15 mouse cellular contexts compared by ENCODE assay signal in the genomic region with DNA sequence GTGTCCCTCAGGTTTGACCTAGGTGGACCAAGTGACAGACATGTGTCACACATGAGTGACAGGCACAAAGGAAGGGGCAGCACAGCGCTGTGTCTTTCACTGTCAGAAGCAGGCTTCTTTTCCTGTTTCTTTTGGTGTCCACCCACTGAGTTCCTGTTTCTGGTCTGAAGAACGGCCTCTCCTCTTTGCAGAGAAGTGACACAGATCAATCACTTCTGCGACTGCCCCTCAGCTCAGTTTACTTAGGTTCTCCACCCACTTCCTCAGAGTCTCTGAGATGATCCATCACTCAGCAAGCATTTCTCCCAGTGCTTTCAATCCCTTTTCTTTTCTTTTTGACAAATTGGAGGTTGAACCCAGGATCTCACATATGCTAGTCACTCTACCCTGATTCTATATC. TPM values are rescaled to one million over a fixed set of nuclear protein-coding genes. Genes with fewer than 3 reads are reported as not detected.
DNase-seq lines count a peak whose midpoint lies in the region; ATAC-seq lines count a peak whose summit lies in the region.
"Had no signal": no experiment of that assay in that cellular context is flagged by ENCODE, and none has a peak within 500 bp of the region (broad histone marks: within the 10 kb centered on the region; RNA-seq: fewer than 3 reads in every experiment).

No protein-coding gene starts in this region.

- DNase-seq in liver: no peak
- DNase-seq in lung, postnatal 14 days: peak; percentile 32
- DNase-seq in right cerebral cortex, postnatal 14 days: no peak
- DNase-seq in urinary bladder, adult 2 months (ENCODE audit: low spot score): no peak
- DNase-seq: cerebellum, adult 8-10 months; kidney, postnatal 36 days; midbrain, embryonic 14.5 days; spleen, adult 18-20 months had no signal

- H3K36me3 ChIP-seq in liver, embryonic 12.5 days: no peaks in the 10 kb centered on the region
- no peaks in the 10 kb centered on the region for H3K36me3 ChIP-seq in forebrain, embryonic 13.5 days (ENCODE audit: poor library complexity, severe bottlenecking)
- H3K36me3 ChIP-seq: heart, embryonic 13.5 days had no signal

- H3K27me3 ChIP-seq in liver, embryonic 12.5 days (replicated peaks): no peaks in the 10 kb centered on the region
- no peaks in the 10 kb centered on the region; the same call in 1 of the 2 replicates for H3K27me3 ChIP-seq in forebrain, embryonic 13.5 days

- ATAC-seq in liver, embryonic 12.5 days: no peak
- ATAC-seq in granulocyte monocyte progenitor cell, adult 5-6 weeks (replicated peaks; ENCODE audit: poor library complexity, severe bottlenecking): peak; percentile 43
- peak; percentile 38; the same call in 1 of the 2 replicates for ATAC-seq in neutrophil, adult 5-6 weeks (ENCODE audit: extremely low read depth, insufficient number of reproducible peaks, low FRiP score, poor library complexity, severe bottlenecking)
- ATAC-seq in forebrain, embryonic 13.5 days: no peak
- ATAC-seq: forebrain, embryonic 16.5 days; intestine, embryonic 16.5 days had no signal

- H3K4me2 ChIP-seq in liver, embryonic 12.5 days: no peak overlapping the region
- no peak overlapping the region for H3K4me2 ChIP-seq in forebrain, embryonic 13.5 days
- H3K4me2 ChIP-seq: heart, embryonic 13.5 days had no signal

- peaks cover 58% of the 10 kb centered on the region for H3K4me1 ChIP-seq in liver, embryonic 12.5 days
- no peaks in the 10 kb centered on the region for H3K4me1 ChIP-seq in forebrain, embryonic 13.5 days

- H3K27ac ChIP-seq in liver, embryonic 12.5 days: peak overlapping the region; percentile 30; the same call in 1 of the 2 replicates
- no peak overlapping the region for H3K27ac ChIP-seq in forebrain, embryonic 13.5 days
- H3K27ac ChIP-seq: heart, embryonic 13.5 days had no signal

- 19% methylated on average over 3 of the region's 3 CpGs for whole genome bisulfite sequencing in liver, embryonic 12.5 days (ENCODE audit: insufficient replicate concordance)
- 79% methylated on average over 3 of the region's 3 CpGs for WGBS in forebrain, embryonic 13.5 days

- no peaks in the 10 kb centered on the region for H3K9me3 ChIP-seq in liver, embryonic 12.5 days (replicated peaks)
- H3K9me3 ChIP-seq in forebrain, embryonic 13.5 days (replicated peaks): no peaks in the 10 kb centered on the region
- H3K9me3 ChIP-seq: heart, embryonic 13.5 days had no signal

- no peak overlapping the region for H3K9ac ChIP-seq in liver, embryonic 12.5 days
- H3K9ac ChIP-seq in forebrain, embryonic 13.5 days: no peak overlapping the region
- H3K9ac ChIP-seq: heart, embryonic 13.5 days had no signal

- H3K4me3 ChIP-seq in liver, embryonic 12.5 days: no peak overlapping the region
- H3K4me3 ChIP-seq in forebrain, embryonic 13.5 days: no peak overlapping the region
- H3K4me3 ChIP-seq: heart, embryonic 13.5 days had no signal

RNA-seq across cellular contexts. Expression of a gene that starts 24.6 kb away (rescaled TPM):
- polyA plus RNA-seq in liver, embryonic 12.5 days (2016; fragmentation: Nextera tagmentation; extraction: Ambion mirVana): 22.2 and 22.6 TPM in 2 replicates
- total RNA-seq in granulocyte monocyte progenitor cell, adult 5-6 weeks (2014; fragmentation: Nextera tagmentation): 18.7 and 25.8 TPM in 2 replicates
- 9.0 and 16.1 TPM in 2 replicates for total RNA-seq in granulocyte monocyte progenitor cell, adult 5-6 weeks (2017)
- 20.7 and 25.4 TPM in 2 replicates for total RNA-seq in neutrophil, adult 5-6 weeks (2017)
- 2.8 and 3.8 TPM in 2 replicates for polyA plus RNA-seq in forebrain, embryonic 13.5 days (2015; fragmentation: Nextera tagmentation; extraction: Ambion mirVana)
- 18.3 and 20.8 TPM in 2 replicates for polyA plus RNA-seq in urinary bladder, adult 2 months (2012; rRNA removed)

RNA-seq across cellular contexts. Expression of a gene that starts 25.3 kb away (rescaled TPM):
- 3.1 and 3.2 TPM in 2 replicates for polyA plus RNA-seq in liver, embryonic 12.5 days (2016; fragmentation: Nextera tagmentation; extraction: Ambion mirVana)
- total RNA-seq in granulocyte monocyte progenitor cell, adult 5-6 weeks (2014; fragmentation: Nextera tagmentation): 9.0 TPM in 1 of 2 replicates, not detected in the other
- total RNA-seq in granulocyte monocyte progenitor cell, adult 5-6 weeks (2017): 0.46 and 2.2 TPM in 2 replicates
- 0.47 and 0.74 TPM in 2 replicates for total RNA-seq in neutrophil, adult 5-6 weeks (2017)
- 5.4 and 6.2 TPM in 2 replicates for polyA plus RNA-seq in forebrain, embryonic 13.5 days (2015; fragmentation: Nextera tagmentation; extraction: Ambion mirVana)
- 20.2 and 20.7 TPM in 2 replicates for polyA plus RNA-seq in urinary bladder, adult 2 months (2012; rRNA removed)

RNA-seq across cellular contexts. Expression of a gene that starts 45.7 kb away (rescaled TPM):
- polyA plus RNA-seq in liver, embryonic 12.5 days (2016; fragmentation: Nextera tagmentation; extraction: Ambion mirVana): 215 and 233 TPM in 2 replicates
- 235 and 242 TPM in 2 replicates for total RNA-seq in granulocyte monocyte progenitor cell, adult 5-6 weeks (2014; fragmentation: Nextera tagmentation)
- total RNA-seq in granulocyte monocyte progenitor cell, adult 5-6 weeks (2017): 120 and 136 TPM in 2 replicates
- total RNA-seq in neutrophil, adult 5-6 weeks (2017): 221 and 242 TPM in 2 replicates
- 144 and 154 TPM in 2 replicates for polyA plus RNA-seq in forebrain, embryonic 13.5 days (2015; fragmentation: Nextera tagmentation; extraction: Ambion mirVana)
- 189 and 247 TPM in 2 replicates for polyA plus RNA-seq in urinary bladder, adult 2 months (2012; rRNA removed)

RNA-seq across cellular contexts. Expression of a gene that starts 46.4 kb away (rescaled TPM):
- polyA plus RNA-seq in liver, embryonic 12.5 days (2016; fragmentation: Nextera tagmentation; extraction: Ambion mirVana): 147 and 154 TPM in 2 replicates
- total RNA-seq in granulocyte monocyte progenitor cell, adult 5-6 weeks (2014; fragmentation: Nextera tagmentation): 96.9 and 114 TPM in 2 replicates
- 66.2 and 81.3 TPM in 2 replicates for total RNA-seq in granulocyte monocyte progenitor cell, adult 5-6 weeks (2017)
- 33.3 and 36.1 TPM in 2 replicates for total RNA-seq in neutrophil, adult 5-6 weeks (2017)
- polyA plus RNA-seq in forebrain, embryonic 13.5 days (2015; fragmentation: Nextera tagmentation; extraction: Ambion mirVana): 60.6 and 65.8 TPM in 2 replicates
- polyA plus RNA-seq in urinary bladder, adult 2 months (2012; rRNA removed): 46.4 and 67.3 TPM in 2 replicates

RNA-seq across cellular contexts. Expression of a gene that starts 49.0 kb away (rescaled TPM):
- polyA plus RNA-seq in liver, embryonic 12.5 days (2016; fragmentation: Nextera tagmentation; extraction: Ambion mirVana): 5.0 and 5.4 TPM in 2 replicates
- total RNA-seq in granulocyte monocyte progenitor cell, adult 5-6 weeks (2014; fragmentation: Nextera tagmentation): 0.81 and 2.4 TPM in 2 replicates
- total RNA-seq in granulocyte monocyte progenitor cell, adult 5-6 weeks (2017): 1.1 and 1.6 TPM in 2 replicates
- 2.5 and 4.3 TPM in 2 replicates for total RNA-seq in neutrophil, adult 5-6 weeks (2017)
- 0.53 and 0.59 TPM in 2 replicates for polyA plus RNA-seq in forebrain, embryonic 13.5 days (2015; fragmentation: Nextera tagmentation; extraction: Ambion mirVana)
- 3.4 and 4.9 TPM in 2 replicates for polyA plus RNA-seq in urinary bladder, adult 2 months (2012; rRNA removed)

Comparison
In these comparisons a context has a peak if more than half of its experiments do, and no peak if none do; other contexts are left out.
1. ATAC-seq: peak in granulocyte monocyte progenitor cell, adult 5-6 weeks (single experiment) and neutrophil, adult 5-6 weeks (single experiment); none in liver, embryonic 12.5 days (single experiment) and forebrain, embryonic 13.5 days (single experiment).